Mouse (Mus musculus) ES-E14 (cell line): Measurements from ENCODE around the gene Flnb. TPM values are rescaled to one million over a fixed set of nuclear protein-coding genes. Genes with fewer than 3 reads are reported as not detected.

Experiments used
- DNase-seq: peaks from one replicate; pipeline ENCODE4 v3.0.0-alpha.2; 2013; ENCODE audit warnings: low read depth, low spot score
- H3K27ac ChIP-seq: 2 replicates; pipeline ENCODE4 v1.5.1; 2012; ENCODE audit warnings: low read depth, mild to moderate bottlenecking, low read length, moderate library complexity, mixed read lengths; ENCODE audit not compliant: poor library complexity, insufficient read depth, severe bottlenecking
- H3K36me3 ChIP-seq: 2 replicates; pipeline ENCODE4 v1.6.1; 2012; ENCODE audit warnings: mild to moderate bottlenecking, low read length, moderate library complexity, mixed read lengths; ENCODE audit not compliant: control insufficient read depth, poor library complexity, insufficient read depth, severe bottlenecking
- H3K4me1 ChIP-seq, 2 experiments: fragments of 150-350 bp in 1 of 2; sonication (generic) in 1 of 2; 2 replicates each; pipeline ENCODE4 v1.6.1; 2012; ENCODE audit warnings: low read length in 2 of 2, mild to moderate bottlenecking in 1 of 2, mixed read lengths in 1 of 2; ENCODE audit not compliant: control insufficient read depth in 2 of 2, insufficient read depth in 2 of 2, poor library complexity in 1 of 2
- H3K4me3 ChIP-seq, 2 experiments: fragments of 150-350 bp in 1 of 2; sonication (generic) in 1 of 2; 2 replicates each; pipeline ENCODE4 v1.5.1; 2012; ENCODE audit warnings: low read length in 2 of 2, low read depth in 1 of 2, mild to moderate bottlenecking in 1 of 2, mixed read lengths in 1 of 2; ENCODE audit not compliant: insufficient read depth in 1 of 2, poor library complexity in 1 of 2, severe bottlenecking in 1 of 2
- H3K9ac ChIP-seq: 2 replicates; pipeline ENCODE4 v1.6.1; 2012; ENCODE audit warnings: low read depth, mild to moderate bottlenecking, low read length, mixed read lengths; ENCODE audit not compliant: poor library complexity, insufficient read depth, severe bottlenecking
- H3K9me3 ChIP-seq: fragments of 150-350 bp; sonication (generic); 2 replicates; pipeline ENCODE4 v1.6.1; 2012; ENCODE audit warnings: low read depth, mild to moderate bottlenecking, low read length; ENCODE audit not compliant: control insufficient read depth, insufficient read depth
- CHD2 ChIP-seq: IDR thresholded peaks from 2 replicates; pipeline ENCODE4 v1.6.1; 2014; ENCODE audit warnings: mild to moderate bottlenecking, low read depth, low read length, inconsistent platforms
- HCFC1 ChIP-seq: IDR thresholded peaks from 2 replicates; pipeline ENCODE4 v1.6.1; 2012; ENCODE audit warnings: low read length, inconsistent platforms, borderline replicate concordance; ENCODE audit not compliant: insufficient read depth
- MAFK ChIP-seq: IDR thresholded peaks from 2 replicates; pipeline ENCODE4 v1.6.1; 2014; ENCODE audit warnings: mild to moderate bottlenecking, low read depth, low read length, inconsistent platforms; ENCODE audit not compliant: insufficient read depth
- ZC3H11A ChIP-seq: IDR thresholded peaks from 2 replicates; pipeline ENCODE4 v1.6.1; 2012; ENCODE audit warnings: low read depth, mild to moderate bottlenecking, inconsistent platforms, low read length, borderline replicate concordance
- ZNF384 ChIP-seq: IDR thresholded peaks from 2 replicates; pipeline ENCODE4 v1.6.1; 2012; ENCODE audit warnings: low read depth, low read length, inconsistent platforms
- in situ Hi-C, 2 experiments: fragments of 600-800 bp; cut with MboI; formaldehyde crosslinking; loops; one replicate each; pipeline ENCODE4 v1.15.1; 2025; ENCODE audit warnings: low sequenced_read_pairs in 2 of 2, inconsistent platforms in 1 of 2; ENCODE audit not compliant: unreplicated experiment in 2 of 2
- total RNA-seq: library from RNA; depleted of rRNA; stranded (reverse); fragments of 300-350 nt; gene quantifications from 2 replicates; pipeline ENCODE4 v1.2.3, GENCODE M21; 2012

Gene Flnb
- total RNA-seq, 1 experiment, result 350 TPM

GRCm38 (mm10) chr14:7860525-7861154 is 42.9 kb downstream of the Flnb start:
- Histone ChIP-seq H3K4me1 (peaks cover 4 to 22% of the 10 kb centered on the region in 2 experiments; a peak in 2 of 4 replicates), H3K4me3 (no peak overlapping the region), H3K27ac (no peak overlapping the region), H3K9me3 (no peaks in the 10 kb centered on the region), H3K9ac (no peak overlapping the region), H3K36me3 (peaks cover 2% of the 10 kb centered on the region; the same call in 1 of the 2 replicates)
- no peak for DNase-seq
- in situ Hi-C loops, result no loop called here
- TF ChIP-seq HCFC1, result no peak
- TF ChIP-seq MAFK, result no peak

- TF ChIP-seq ZNF384 (no peak), MAFK (no peak), CHD2 (no peak), ZC3H11A (no peak)
- Histone ChIP-seq H3K4me3 (no peak overlapping the region), H3K4me1 (peaks cover 4 to 19% of the 10 kb centered on the region in 2 experiments; a peak in 2 of 4 replicates), H3K9ac (no peak overlapping the region), H3K36me3 (peaks cover 2% of the 10 kb centered on the region; the same call in 1 of the 2 replicates), H3K9me3 (no peaks in the 10 kb centered on the region), H3K27ac (no peak overlapping the region)
- in situ Hi-C loops, result no loop called here
- no peak for DNase-seq
These were observed 43.5 kb downstream of the Flnb start for GRCm38 (mm10) chr14:7861275-7861674.

GRCm38 (mm10) chr14:7862226-7862625 is 44.5 kb downstream of the Flnb start:
- in situ Hi-C loops, result no loop called here

GRCm38 (mm10) chr14:7863199-7863598 is 45.4 kb downstream of the Flnb start:
- Histone ChIP-seq H3K4me3 (no peak overlapping the region), H3K9ac (no peak overlapping the region), H3K4me1 (peaks cover 3 to 12% of the 10 kb centered on the region in 2 experiments; a peak in 2 of 4 replicates), H3K36me3 (peaks cover 11% of the 10 kb centered on the region), H3K9me3 (no peaks in the 10 kb centered on the region), H3K27ac (no peak overlapping the region)
- no peak for TF ChIP-seq ZC3H11A
- no peak for DNase-seq
- in situ Hi-C loops, result no loop called here

More at GRCm38 (mm10) chr14:7862226-7862625, 44.5 kb downstream of the Flnb start:
- DNase-seq, result no peak
- H3K27ac ChIP-seq, result no peak overlapping the region
- no peak overlapping the region for H3K9ac ChIP-seq
- H3K4me3 ChIP-seq, result no peak overlapping the region
- no peak for TF ChIP-seq CHD2
- H3K4me1 ChIP-seq, result peaks cover 4 to 17% of the 10 kb centered on the region in 2 experiments; a peak in 2 of 4 replicates
- peaks cover 2% of the 10 kb centered on the region for H3K36me3 ChIP-seq
- no peaks in the 10 kb centered on the region for H3K9me3 ChIP-seq

- Histone ChIP-seq H3K4me3 (no peak overlapping the region), H3K36me3 (peaks cover 11% of the 10 kb centered on the region), H3K9ac (no peak overlapping the region), H3K9me3 (no peaks in the 10 kb centered on the region), H3K4me1 (peaks cover 0 to 8% of the 10 kb centered on the region in 2 experiments; a peak in 1 of 4 replicates), H3K27ac (no peak overlapping the region)
- DNase-seq, result no peak
- no peak for TF ChIP-seq ZNF384
- no peak for TF ChIP-seq ZC3H11A
- no peak for TF ChIP-seq HCFC1
- no peak for TF ChIP-seq CHD2
- in situ Hi-C loops, result no loop called here
These were observed 46.2 kb downstream of the Flnb start for GRCm38 (mm10) chr14:7863871-7864505.
